Mouse (Mus musculus) limb, embryonic 10.5 days (tissue): Measurements from ENCODE around the gene Uprt. TPM values are rescaled to one million over a fixed set of nuclear protein-coding genes. Genes with fewer than 3 reads are reported as not detected.

Experiments used
- DNase-seq: peaks from one replicate; pipeline ENCODE4 v3.0.0-alpha.2; 2017; ENCODE audit warnings: low spot score
- H3K27ac ChIP-seq: fragments of 300-500 bp; sonication (generic); 2 replicates; pipeline ENCODE4 v1.5.1; 2016; ENCODE audit warnings: mild to moderate bottlenecking
- H3K27me3 ChIP-seq: fragments of 300-500 bp; sonication (generic); 2 replicates; pipeline ENCODE4 v1.6.1; 2016; ENCODE audit warnings: low read depth, mild to moderate bottlenecking; ENCODE audit not compliant: poor library complexity, severe bottlenecking
- H3K36me3 ChIP-seq: fragments of 300-500 bp; sonication (generic); 2 replicates; pipeline ENCODE4 v1.6.1; 2016; ENCODE audit warnings: mild to moderate bottlenecking, moderate library complexity
- H3K4me1 ChIP-seq: fragments of 300-500 bp; sonication (generic); 2 replicates; pipeline ENCODE4 v1.6.1; 2016
- H3K4me3 ChIP-seq: fragments of 300-500 bp; sonication (generic); 2 replicates; pipeline ENCODE4 v1.5.1; 2016; ENCODE audit warnings: mild to moderate bottlenecking, moderate library complexity
- H3K9me3 ChIP-seq: fragments of 300-500 bp; sonication (generic); replicated peaks from 2 replicates; pipeline ENCODE4 v1.6.1; 2016; ENCODE audit warnings: mild to moderate bottlenecking
- WGBS: fragments of 180-500 bp; shearing (Covaris S2); methylation state at CpG from one replicate; pipeline ENCODE4 v1.1.7; 2016; 5-methylcytosine and 5-hydroxymethylcytosine counted together
- polyA plus RNA-seq: library from polyadenylated mRNA; unstranded; fragments of >200 nt; fragmentation: Nextera tagmentation; extraction: Ambion mirVana; gene quantifications from 2 replicates; pipeline ENCODE4 v1.2.1, GENCODE M21; 2016

Gene Uprt
- polyA plus RNA-seq, 1 experiment from 2014 or later = 1.4 TPM

DNA sequence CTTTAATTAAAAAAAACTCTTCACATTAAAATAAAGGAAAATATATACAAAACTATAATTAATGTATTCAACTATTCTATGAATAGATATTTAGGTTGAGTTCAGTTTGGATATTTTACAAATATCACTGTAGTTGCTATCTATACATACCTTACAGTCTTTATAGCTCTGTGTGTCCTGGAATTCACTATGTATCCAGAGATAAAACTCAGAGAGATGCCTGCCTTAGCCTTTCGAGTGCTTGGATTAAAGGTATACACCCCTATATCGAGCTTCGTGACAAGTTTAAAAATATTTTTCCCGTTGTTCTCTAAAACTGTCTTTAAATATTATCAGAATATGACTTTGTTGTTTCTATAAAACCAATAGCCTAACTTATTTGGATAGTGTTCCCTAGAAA lies 60.0 kb downstream of the Uprt start:
- Histone ChIP-seq H3K9me3 (no peaks in the 10 kb centered on the region), H3K4me3 (no peak overlapping the region), H3K27ac (no peak overlapping the region), H3K27me3 (peaks cover 84% of the 10 kb centered on the region), H3K36me3 (no peaks in the 10 kb centered on the region), H3K4me1 (no peaks in the 10 kb centered on the region)
- no peak for DNase-seq
- WGBS = 94% methylated on average over 4 of the region's 4 CpGs

DNA sequence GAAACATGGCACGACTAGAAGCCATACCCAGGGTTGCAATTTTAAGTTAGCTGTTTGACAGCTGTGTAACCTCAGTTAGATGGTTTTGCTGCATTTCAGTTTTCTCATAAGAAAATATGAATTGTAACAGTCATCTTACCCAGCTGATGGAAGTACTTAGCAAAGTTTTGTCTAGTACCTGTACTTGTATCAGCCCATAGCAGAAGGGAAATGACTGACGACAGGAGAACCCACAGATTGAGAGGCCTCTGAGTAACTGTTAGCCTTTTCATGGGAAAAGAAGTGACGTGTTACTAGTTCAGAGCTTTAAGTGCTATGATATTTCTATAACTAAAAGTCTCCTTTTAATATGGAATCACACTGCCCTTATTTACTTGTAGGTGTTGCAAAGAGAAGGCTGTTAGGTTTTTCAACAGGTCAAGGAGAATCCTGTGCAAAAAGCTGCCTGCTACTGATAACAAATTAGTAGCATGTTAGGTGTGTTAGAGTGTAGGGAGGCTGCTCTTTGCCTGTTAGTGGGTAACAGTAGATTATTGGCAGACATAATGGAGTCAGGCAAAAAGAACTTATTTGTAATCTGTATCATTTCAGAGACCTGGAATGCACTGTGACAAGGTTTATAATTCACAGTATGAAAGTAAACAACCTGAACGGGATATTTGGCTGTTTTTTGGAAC lies 61.4 kb downstream of the Uprt start:
- H3K4me1 ChIP-seq = no peaks in the 10 kb centered on the region
- no peaks in the 10 kb centered on the region for H3K36me3 ChIP-seq
- no peak overlapping the region for H3K4me3 ChIP-seq
- WGBS = 83% methylated on average over 4 of the region's 4 CpGs
- peaks cover 77% of the 10 kb centered on the region for H3K27me3 ChIP-seq
- DNase-seq = no peak
- H3K27ac ChIP-seq = no peak overlapping the region
- H3K9me3 ChIP-seq = no peaks in the 10 kb centered on the region

DNA sequence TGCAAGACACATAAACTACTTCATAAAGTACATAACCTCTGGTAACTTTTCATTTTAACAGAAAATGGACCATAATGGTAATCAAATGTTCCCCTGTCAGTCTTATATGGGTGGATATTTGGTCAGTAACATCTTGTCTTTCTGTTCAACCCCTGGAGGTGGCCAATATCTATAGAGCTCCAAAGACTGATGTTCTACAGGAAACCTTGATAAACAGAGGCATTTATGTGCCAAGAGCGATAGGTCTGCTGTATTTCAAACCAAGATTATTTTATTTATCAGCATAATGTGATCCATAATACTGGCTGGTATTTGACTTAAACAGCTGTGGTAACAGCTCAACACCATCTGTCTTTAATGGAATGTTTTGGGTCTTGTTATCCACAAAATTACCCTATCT lies 62.7 kb downstream of the Uprt start:
- Histone ChIP-seq H3K9me3 (no peaks in the 10 kb centered on the region), H3K27me3 (peaks cover 76% of the 10 kb centered on the region), H3K27ac (no peak overlapping the region), H3K4me1 (no peaks in the 10 kb centered on the region), H3K36me3 (no peaks in the 10 kb centered on the region), H3K4me3 (no peak overlapping the region)
- WGBS = 97% methylated on average over 1 of the region's 1 CpGs
- no peak for DNase-seq

Other genes starting within 250 kb of the Uprt start
- 8.2 and 9.2 TPM in 2 replicates for gene Abcb7, start 69.0 kb upstream of the Uprt start, polyA plus RNA-seq
- gene Zdhhc15, start 188.2 kb downstream of the Uprt start, polyA plus RNA-seq = 11.5 and 14.8 TPM in 2 replicates